Mouse (Mus musculus) MEL (cell line): Measurements from ENCODE around the gene Atg5. TPM values are rescaled to one million over a fixed set of nuclear protein-coding genes. Genes with fewer than 3 reads are reported as not detected.

Experiments
- DNase-seq: peaks from one replicate; pipeline ENCODE4 v3.0.0; 2011; ENCODE audit warnings: low read depth, low spot score
- H3K27ac ChIP-seq: 2 replicates; pipeline ENCODE4 v1.5.1; 2012; ENCODE audit warnings: low read depth, mild to moderate bottlenecking, control low read depth, low read length, moderate library complexity; ENCODE audit not compliant: control insufficient read depth
- H3K27me3 ChIP-seq, 2 experiments: fragments of 150-350 bp in 1 of 2; sonication (generic) in 1 of 2; 2 replicates each; pipeline ENCODE4 v1.6.1; 2012; ENCODE audit warnings: low read length in 2 of 2, mild to moderate bottlenecking in 2 of 2, improper control_type of control experiment in 1 of 2, moderate library complexity in 1 of 2; ENCODE audit not compliant: insufficient read depth in 2 of 2, control insufficient read depth in 1 of 2
- H3K36me3 ChIP-seq, 2 experiments: 2 replicates each; pipeline ENCODE4 v1.6.1; 2012 to 2014; ENCODE audit warnings: low read length in 2 of 2, improper control_type of control experiment in 1 of 2, inconsistent platforms in 1 of 2, mild to moderate bottlenecking in 1 of 2; ENCODE audit not compliant: insufficient read depth in 2 of 2, control insufficient read depth in 1 of 2
- H3K4me1 ChIP-seq, 2 experiments: fragments of 150-350 bp in 1 of 2; sonication (generic) in 1 of 2; 2 replicates each; pipeline ENCODE4 v1.6.1; 2012; ENCODE audit warnings: low read length in 2 of 2, improper control_type of control experiment in 1 of 2, mild to moderate bottlenecking in 1 of 2; ENCODE audit not compliant: insufficient read depth in 2 of 2, control insufficient read depth in 1 of 2
- H3K4me3 ChIP-seq, 2 experiments: fragments of 150-350 bp in 1 of 2; sonication (generic) in 1 of 2; 2 replicates each; pipeline ENCODE4 v1.5.1; 2012; ENCODE audit warnings: low read depth in 2 of 2, low read length in 2 of 2, mild to moderate bottlenecking in 2 of 2, moderate library complexity in 2 of 2, control low read depth in 1 of 2, improper control_type of control experiment in 1 of 2; ENCODE audit not compliant: control insufficient read depth in 1 of 2, insufficient read depth in 1 of 2
- H3K79me2 ChIP-seq: 2 replicates; pipeline ENCODE4 v1.6.1; 2012; ENCODE audit warnings: mild to moderate bottlenecking, low read length, moderate library complexity; ENCODE audit not compliant: control insufficient read depth, poor library complexity, insufficient read depth
- H3K9ac ChIP-seq: 2 replicates; pipeline ENCODE4 v1.6.1; 2012; ENCODE audit warnings: low read depth, mild to moderate bottlenecking, control low read depth, low read length, moderate library complexity; ENCODE audit not compliant: control insufficient read depth, poor library complexity, severe bottlenecking
- H3K9me3 ChIP-seq: fragments of 150-350 bp; sonication (generic); replicated peaks from 2 replicates; pipeline ENCODE4 v1.6.1; 2012; ENCODE audit warnings: mild to moderate bottlenecking, low read length, improper control_type of control experiment, moderate library complexity; ENCODE audit not compliant: insufficient read depth
- BHLHE40 ChIP-seq: IDR thresholded peaks from 2 replicates; pipeline ENCODE4 v1.6.1; 2012; ENCODE audit warnings: low read depth, mild to moderate bottlenecking, inconsistent platforms, low read length, improper control_type of control experiment, borderline replicate concordance
- CHD1 ChIP-seq: IDR thresholded peaks from 2 replicates; pipeline ENCODE4 v1.6.1; 2012; ENCODE audit warnings: low read depth, mild to moderate bottlenecking, inconsistent platforms, low read length, improper control_type of control experiment
- E2F4 ChIP-seq: IDR thresholded peaks from 2 replicates; pipeline ENCODE4 v1.6.1; 2011; ENCODE audit warnings: low read depth, low read length, improper control_type of control experiment, borderline replicate concordance
- ELF1 ChIP-seq: IDR thresholded peaks from 2 replicates; pipeline ENCODE4 v1.6.1; 2014; ENCODE audit warnings: low read depth, mild to moderate bottlenecking, inconsistent platforms, low read length, improper control_type of control experiment, moderate library complexity
- EP300 ChIP-seq, 2 experiments: IDR thresholded peaks; 2 replicates each; pipeline ENCODE4 v1.6.1; 2011; ENCODE audit warnings: improper control_type of control experiment in 2 of 2, low read length in 2 of 2, low read depth in 1 of 2, mild to moderate bottlenecking in 1 of 2
- GATA1 ChIP-seq: IDR thresholded peaks from 2 replicates; pipeline ENCODE4 v1.6.1; 2011; ENCODE audit warnings: low read depth, low read length, improper control_type of control experiment
- HCFC1 ChIP-seq: IDR thresholded peaks from 2 replicates; pipeline ENCODE4 v1.6.1; 2012; ENCODE audit warnings: low read depth, mild to moderate bottlenecking, inconsistent platforms, low read length, improper control_type of control experiment, moderate library complexity
- JUND ChIP-seq: IDR thresholded peaks from 2 replicates; pipeline ENCODE4 v1.6.1; 2011; ENCODE audit warnings: low read depth, mild to moderate bottlenecking, improper control_type of control experiment, low read length
- MAFK ChIP-seq: IDR thresholded peaks from 2 replicates; pipeline ENCODE4 v1.6.1; 2011; ENCODE audit warnings: low read depth, mild to moderate bottlenecking, low read length, improper control_type of control experiment, borderline replicate concordance
- MAZ ChIP-seq: IDR thresholded peaks from 2 replicates; pipeline ENCODE4 v1.6.1; 2012; ENCODE audit warnings: low read depth, mild to moderate bottlenecking, inconsistent platforms, low read length, improper control_type of control experiment
- MYB ChIP-seq: IDR thresholded peaks from 2 replicates; pipeline ENCODE4 v1.6.1; 2011; ENCODE audit warnings: mild to moderate bottlenecking, low read depth, low read length, improper control_type of control experiment
- NELFE ChIP-seq: IDR thresholded peaks from 2 replicates; pipeline ENCODE4 v1.6.1; 2011; ENCODE audit warnings: low read depth, low read length, improper control_type of control experiment
- NRF1 ChIP-seq: IDR thresholded peaks from 2 replicates; pipeline ENCODE4 v1.6.1; 2014; ENCODE audit warnings: low read depth, mild to moderate bottlenecking, inconsistent platforms, low read length, improper control_type of control experiment, moderate library complexity; ENCODE audit not compliant: poor library complexity, insufficient read depth, severe bottlenecking
- POLR2AphosphoS2 ChIP-seq: IDR thresholded peaks from 2 replicates; pipeline ENCODE4 v1.6.1; 2011; ENCODE audit warnings: low read length, improper control_type of control experiment
- RAD21 ChIP-seq: IDR thresholded peaks from 2 replicates; pipeline ENCODE4 v1.6.1; 2011; ENCODE audit warnings: mild to moderate bottlenecking, low read depth, low read length, improper control_type of control experiment
- RCOR1 ChIP-seq: IDR thresholded peaks from 2 replicates; pipeline ENCODE4 v1.6.1; 2012; ENCODE audit warnings: low read depth, mild to moderate bottlenecking, inconsistent platforms, low read length, improper control_type of control experiment
- SIN3A ChIP-seq: IDR thresholded peaks from 2 replicates; pipeline ENCODE4 v1.6.1; 2012; ENCODE audit warnings: low read length, improper control_type of control experiment, inconsistent platforms
- SMC3 ChIP-seq: IDR thresholded peaks from 2 replicates; pipeline ENCODE4 v1.6.1; 2011; ENCODE audit warnings: low read depth, low read length, improper control_type of control experiment
- TCF12 ChIP-seq: IDR thresholded peaks from 2 replicates; pipeline ENCODE4 v1.6.1; 2014; ENCODE audit warnings: low read depth, mild to moderate bottlenecking, inconsistent platforms, low read length, improper control_type of control experiment, moderate library complexity
- UBTF ChIP-seq: IDR thresholded peaks from 2 replicates; pipeline ENCODE4 v1.6.1; 2012; ENCODE audit warnings: low read depth, mild to moderate bottlenecking, inconsistent platforms, low read length, improper control_type of control experiment, moderate library complexity, borderline replicate concordance; ENCODE audit not compliant: insufficient read depth
- USF1 ChIP-seq: IDR thresholded peaks from 2 replicates; pipeline ENCODE4 v1.6.1; 2014; ENCODE audit warnings: low read depth, mild to moderate bottlenecking, inconsistent platforms, low read length, improper control_type of control experiment, moderate library complexity
- ZC3H11A ChIP-seq: IDR thresholded peaks from 2 replicates; pipeline ENCODE4 v1.6.1; 2012; ENCODE audit warnings: low read depth, mild to moderate bottlenecking, inconsistent platforms, low read length, improper control_type of control experiment
- ZMIZ1 ChIP-seq: IDR thresholded peaks from 2 replicates; pipeline ENCODE4 v1.6.1; 2012; ENCODE audit warnings: low read depth, mild to moderate bottlenecking, inconsistent platforms, low read length, improper control_type of control experiment, moderate library complexity
- ZNF384 ChIP-seq: IDR thresholded peaks from 2 replicates; pipeline ENCODE4 v1.6.1; 2012; ENCODE audit warnings: low read depth, mild to moderate bottlenecking, inconsistent platforms, low read length, improper control_type of control experiment
- polyA plus RNA-seq, 2 experiments: library from polyadenylated mRNA; stranded (reverse) in 1 of 2; unstranded in 1 of 2; fragments of >175 nt in 1 of 2; fragments of >200 nt in 1 of 2; gene quantifications; 2 replicates each; pipeline versions ENCODE4 v1.2.1 to v1.2.4; 2012; ENCODE audit warnings: low replicate concordance in 2 of 2, low read depth in 1 of 2; ENCODE audit not compliant: insufficient read length in 2 of 2, insufficient read depth in 1 of 2, missing spikeins in 1 of 2
- total RNA-seq: library from RNA; depleted of rRNA; stranded (reverse); fragments of 300-350 nt; gene quantifications from 2 replicates; pipeline ENCODE4 v1.2.3, GENCODE M21; 2012

Gene Atg5
- total and polyA plus RNA-seq, 3 experiments = 28.8 to 30.2 TPM; not detected in 1

DNA sequence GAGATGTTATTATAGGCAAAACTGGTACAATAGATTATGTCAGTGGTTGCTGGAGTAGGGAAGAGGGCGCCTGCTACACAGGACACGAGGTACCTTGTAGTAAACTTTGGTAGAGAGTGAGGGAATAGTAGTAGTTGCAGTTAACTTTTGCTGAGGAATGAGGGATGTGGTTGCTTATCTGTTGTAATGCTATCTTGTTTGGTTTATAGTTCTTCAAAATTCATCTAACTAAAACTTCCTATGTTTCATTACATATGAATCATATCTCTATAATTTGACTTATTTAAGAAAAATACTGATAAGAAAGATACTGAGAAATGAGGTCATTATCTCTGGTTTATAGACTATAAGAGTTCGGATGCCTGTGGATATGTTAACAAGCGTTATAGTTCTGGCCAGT lies 31.9 kb downstream of the Atg5 start:
- DNase-seq = peak; percentile 14
- Histone ChIP-seq H3K4me1 (peaks cover 6 to 8% of the 10 kb centered on the region in 2 experiments), H3K9ac (no peak overlapping the region), H3K27ac (no peak overlapping the region), H3K4me3 (no peak overlapping the region), H3K27me3 (no peaks in the 10 kb centered on the region), H3K36me3 (peaks cover 2 to 9% of the 10 kb centered on the region in 2 experiments; a peak in 3 of 4 replicates), H3K9me3 (no peaks in the 10 kb centered on the region), H3K79me2 (no peaks in the 10 kb centered on the region)
- TF ChIP-seq MYB (no peak), POLR2AphosphoS2 (no peak), HCFC1 (no peak), EP300 (IDR thresholded peaks at IDR 0.05; ENCODE audit: low read depth in 1 of 2, low read length in 2 of 2) (peak; percentile 39 to 50), UBTF (no peak), BHLHE40 (no peak), GATA1 (peak; percentile 50; the same call in 1 of the 2 replicates), RCOR1 (peak; percentile 35; the same call in 1 of the 2 replicates), MAFK (peak; percentile 38; the same call in 1 of the 2 replicates), SMC3 (peak; percentile 12; the same call in 1 of the 2 replicates), ZMIZ1 (no peak), RAD21 (no peak), ZNF384 (no peak), TCF12 (no peak), SIN3A (peak; percentile 30; the same call in 1 of the 2 replicates), ELF1 (no peak), JUND (no peak), ZC3H11A (no peak), MAZ (no peak), USF1 (no peak)

DNA sequence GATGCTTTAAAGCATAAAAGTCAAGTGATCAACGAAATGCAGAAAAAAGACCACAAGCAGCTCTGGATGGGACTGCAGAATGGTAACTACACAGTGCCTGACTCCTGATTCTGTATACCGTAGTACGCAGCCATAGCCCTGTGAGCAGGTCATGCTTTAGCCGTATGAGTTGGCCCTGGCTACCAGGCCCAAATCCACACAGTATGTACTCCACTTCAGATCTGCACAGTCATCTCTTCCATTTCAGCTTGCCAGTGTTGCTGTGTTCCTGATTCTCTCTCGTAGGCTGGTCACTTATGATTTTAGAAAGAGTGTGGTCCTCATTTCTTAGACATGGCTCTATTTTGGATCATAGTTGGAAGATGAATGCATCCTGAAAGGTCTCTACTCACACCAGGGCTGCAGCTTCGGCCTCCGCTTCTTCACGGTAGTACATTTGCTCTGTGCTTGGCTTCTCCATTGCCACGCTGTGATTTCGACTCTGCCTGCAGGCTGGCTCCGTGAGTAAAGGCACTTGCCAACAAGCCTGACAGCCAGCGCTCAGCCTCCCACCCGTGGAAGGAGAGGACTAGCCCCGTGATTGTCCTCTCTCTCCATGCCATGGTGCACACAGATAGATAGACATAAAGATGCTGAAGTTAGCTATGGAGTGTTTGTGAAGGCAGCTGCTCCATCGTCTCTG lies 35.6 kb downstream of the Atg5 start:
- no peak for TF ChIP-seq EP300 (IDR thresholded peaks at IDR 0.05; ENCODE audit: low read depth in 1 of 2, low read length in 2 of 2)
- no peak for TF ChIP-seq CHD1
- no peak for TF ChIP-seq RAD21
- TF ChIP-seq NRF1 = no peak
- TF ChIP-seq E2F4 = no peak
- TF ChIP-seq UBTF = no peak
- no peak for TF ChIP-seq NELFE
- TF ChIP-seq MAFK = no peak
- TF ChIP-seq ZC3H11A = no peak
- no peak overlapping the region for H3K4me3 ChIP-seq
- no peak overlapping the region for H3K9ac ChIP-seq
- H3K27me3 ChIP-seq = no peaks in the 10 kb centered on the region
- no peaks in the 10 kb centered on the region for H3K9me3 ChIP-seq
- peaks cover 6 to 8% of the 10 kb centered on the region in 2 experiments for H3K4me1 ChIP-seq
- H3K27ac ChIP-seq = no peak overlapping the region
- DNase-seq = no peak
- peaks cover 3 to 9% of the 10 kb centered on the region in 2 experiments for H3K36me3 ChIP-seq
- H3K79me2 ChIP-seq = no peaks in the 10 kb centered on the region
